In genomic region chr12:34906704-34907505, GRCm38 (mm10) we compare ENCODE assay signal across 8 mouse cellular contexts. TPM values are rescaled to one million over a fixed set of nuclear protein-coding genes. Genes with fewer than 3 reads are reported as not detected.
DNase-seq lines count a peak whose midpoint lies in the region; ATAC-seq and TF ChIP-seq lines count a peak whose summit lies in the region.

No protein-coding gene starts in this region.

- no peaks in the 10 kb centered on the region for H3K36me3 ChIP-seq in kidney, embryonic 16.5 days (ENCODE audit: insufficient read depth, low read length)
- H3K36me3 ChIP-seq in kidney, postnatal 0 days (ENCODE audit: insufficient read depth, low read length), result no peaks in the 10 kb centered on the region
- H3K36me3 ChIP-seq in liver, embryonic 16.5 days (ENCODE audit: control insufficient read depth, insufficient read depth), result no peaks in the 10 kb centered on the region

- no peaks in the 10 kb centered on the region for H3K4me1 ChIP-seq in kidney, embryonic 16.5 days (ENCODE audit: insufficient read depth, low read length)
- H3K4me1 ChIP-seq in kidney, postnatal 0 days (replicated peaks; ENCODE audit: insufficient read depth, low read length), result no peaks in the 10 kb centered on the region
- H3K4me1 ChIP-seq in liver, embryonic 16.5 days (ENCODE audit: control insufficient read depth, low read depth, low read length), result no peaks in the 10 kb centered on the region

- TF ChIP-seq CTCF in kidney, postnatal 0 days (IDR thresholded peaks at IDR 0.05; ENCODE audit: low read depth), result no peak

- DNase-seq in kidney, adult 9 months, result no peak
- peak; percentile 70 for DNase-seq in cerebellum, adult 9-11 months
- DNase-seq in frontal cortex, postnatal 36 days (ENCODE audit: low spot score in 2 of 2), result peak; percentile 35 to 43
- peak; percentile 24 for DNase-seq in kidney, postnatal 0 days (ENCODE audit: low spot score)
- peak; percentile 47 for DNase-seq in retina, postnatal 7 days (ENCODE audit: low read depth, low spot score)

- H3K27ac ChIP-seq in kidney, embryonic 16.5 days (ENCODE audit: low read length), result no peak overlapping the region
- H3K27ac ChIP-seq in kidney, postnatal 0 days, result no peak overlapping the region
- no peak overlapping the region for H3K27ac ChIP-seq in liver, embryonic 16.5 days (ENCODE audit: low read length)

- H3K9ac ChIP-seq in kidney, embryonic 16.5 days (replicated peaks; ENCODE audit: low read length), result peak overlapping the region; percentile 70
- peak overlapping the region; percentile 35 for H3K9ac ChIP-seq in kidney, postnatal 0 days (ENCODE audit: low read depth, low read length)
- H3K9ac ChIP-seq in liver, embryonic 16.5 days (ENCODE audit: low read depth, low read length), result no peak overlapping the region; the same call in 1 of the 2 replicates

- no peaks in the 10 kb centered on the region for H3K9me3 ChIP-seq in kidney, embryonic 16.5 days (ENCODE audit: low read length)
- no peaks in the 10 kb centered on the region for H3K9me3 ChIP-seq in kidney, postnatal 0 days (replicated peaks; ENCODE audit: low read length)
- no peaks in the 10 kb centered on the region for H3K9me3 ChIP-seq in liver, embryonic 16.5 days (replicated peaks; ENCODE audit: control insufficient read depth, low read length)

- H3K27me3 ChIP-seq in kidney, embryonic 16.5 days (ENCODE audit: insufficient read depth, low read length), result peaks cover 13% of the 10 kb centered on the region
- peaks cover 7% of the 10 kb centered on the region; the same call in 1 of the 2 replicates for H3K27me3 ChIP-seq in kidney, postnatal 0 days (ENCODE audit: insufficient read depth, low read length)
- H3K27me3 ChIP-seq in liver, embryonic 16.5 days (ENCODE audit: control insufficient read depth, insufficient read depth, low read depth, low read length), result peaks cover 28% of the 10 kb centered on the region

- H3K4me3 ChIP-seq in kidney, embryonic 16.5 days (ENCODE audit: low read length), result peak overlapping the region; percentile 72
- H3K4me3 ChIP-seq in kidney, postnatal 0 days (replicated peaks; ENCODE audit: low read depth, low read length), result peak overlapping the region; percentile 68
- H3K4me3 ChIP-seq in liver, embryonic 16.5 days (ENCODE audit: low read depth, low read length), result peak overlapping the region; percentile 54

- peak; percentile 92 for ATAC-seq in kidney, embryonic 16.5 days (ENCODE audit: low FRiP score, low TSS enrichment)
- peak; percentile 76 for ATAC-seq in kidney, postnatal 0 days (replicated peaks; ENCODE audit: low FRiP score, low read depth)
- no peak for ATAC-seq in liver, embryonic 16.5 days (ENCODE audit: low read depth)
- no peak for ATAC-seq in monocyte, adult 5-6 weeks (replicated peaks; ENCODE audit: insufficient number of reproducible peaks, low FRiP score, low TSS enrichment, poor library complexity, severe bottlenecking)

- peak overlapping the region; percentile 94 for H3K4me2 ChIP-seq in kidney, embryonic 16.5 days (replicated peaks; ENCODE audit: low read depth, low read length)
- peak overlapping the region; percentile 98 for H3K4me2 ChIP-seq in kidney, postnatal 0 days (ENCODE audit: low read length)
- H3K4me2 ChIP-seq in liver, embryonic 16.5 days (ENCODE audit: low read depth, low read length), result peak overlapping the region; percentile 57

- WGBS in kidney, embryonic 16.5 days, result under 1% methylated on average over 59 of the region's 107 CpGs
- under 1% methylated on average over 78 of the region's 107 CpGs for WGBS in kidney, postnatal 0 days
- WGBS in liver, embryonic 16.5 days (ENCODE audit: insufficient replicate concordance), result 1% methylated on average over 69 of the region's 107 CpGs

RNA-seq across cellular contexts. Expression of gene Hdac9, which starts 10.0 kb away (rescaled TPM):
- polyA plus RNA-seq in kidney, embryonic 16.5 days (2015; fragmentation: Nextera tagmentation; extraction: Ambion mirVana), result 3.9 and 6.1 TPM in 2 replicates
- polyA plus RNA-seq in kidney, postnatal 0 days (2015; fragmentation: Nextera tagmentation; extraction: Ambion mirVana), result 3.3 and 3.5 TPM in 2 replicates
- polyA plus RNA-seq in liver, embryonic 16.5 days (2015; fragmentation: Nextera tagmentation; extraction: Ambion mirVana), result 1.4 and 1.6 TPM in 2 replicates
- total RNA-seq in monocyte, adult 5-6 weeks (2017), result 8.0 to 11.9 TPM (median 8.8 TPM) in 3 replicates

Comparison
In these comparisons a context has a peak if more than half of its experiments do, and no peak if none do; other contexts are left out.
1. ATAC-seq: peak in kidney, embryonic 16.5 days (single experiment) and kidney, postnatal 0 days (single experiment); none in liver, embryonic 16.5 days (single experiment) and monocyte, adult 5-6 weeks (single experiment).
2. Peak in every context shown above with its lines, with median percentiles within 50 percentile points of each other: H3K4me2 ChIP-seq and H3K4me3 ChIP-seq.